Mouse (Mus musculus): ENCODE data around the gene Tssk2. TPM values are rescaled to one million over a fixed set of nuclear protein-coding genes. Genes with fewer than 3 reads are reported as not detected.

The Tssk2 gene
- polyA plus RNA-seq, 1 experiment from 2014 or later = not detected

- peaks cover 6% of the 10 kb centered on the region; the same call in 1 of the 2 replicates for H3K36me3 ChIP-seq (ENCODE audit: control insufficient read depth, insufficient read depth, low read length)
- no peaks in the 10 kb centered on the region; the same call in 1 of the 2 replicates for H3K4me1 ChIP-seq (replicated peaks; ENCODE audit: control insufficient read depth, insufficient read depth, low read length)
- no peak overlapping the region for H3K4me2 ChIP-seq (ENCODE audit: low read depth, low read length)
- H3K9ac ChIP-seq (ENCODE audit: low read length) = no peak overlapping the region
- 64% methylated on average over 5 of the region's 5 CpGs for WGBS
- H3K27ac ChIP-seq (ENCODE audit: low read length) = no peak overlapping the region
- no peaks in the 10 kb centered on the region for H3K27me3 ChIP-seq (ENCODE audit: control insufficient read depth, insufficient read depth, low read depth, low read length)
- no peaks in the 10 kb centered on the region for H3K9me3 ChIP-seq (ENCODE audit: control insufficient read depth, low read length)
- no peak for ATAC-seq (ENCODE audit: low read depth)
- H3K4me3 ChIP-seq (ENCODE audit: low read length) = no peak overlapping the region
Observed at GRCm38 (mm10) chr16:17871248-17871647, 27.2 kb upstream of the Tssk2 start.

- Histone ChIP-seq H3K9ac (ENCODE audit: low read length) (no peak overlapping the region), H3K36me3 (ENCODE audit: control insufficient read depth, insufficient read depth, low read length) (peaks cover 6% of the 10 kb centered on the region; the same call in 1 of the 2 replicates), H3K4me3 (ENCODE audit: low read length) (no peak overlapping the region), H3K27me3 (ENCODE audit: control insufficient read depth, insufficient read depth, low read depth, low read length) (no peaks in the 10 kb centered on the region), H3K4me2 (ENCODE audit: low read depth, low read length) (no peak overlapping the region), H3K27ac (ENCODE audit: low read length) (no peak overlapping the region), H3K9me3 (ENCODE audit: control insufficient read depth, low read length) (no peaks in the 10 kb centered on the region), H3K4me1 (replicated peaks; ENCODE audit: control insufficient read depth, insufficient read depth, low read length) (no peaks in the 10 kb centered on the region; the same call in 1 of the 2 replicates)
- 37% methylated on average over 4 of the region's 4 CpGs for WGBS
- no peak for ATAC-seq (ENCODE audit: low read depth)
Observed at GRCm38 (mm10) chr16:17872995-17873394, 25.4 kb upstream of the Tssk2 start.

GRCm38 (mm10) chr16:17875174-17875573 is 23.3 kb upstream of the Tssk2 start:
- peaks cover 6% of the 10 kb centered on the region; the same call in 1 of the 2 replicates for H3K36me3 ChIP-seq (ENCODE audit: control insufficient read depth, insufficient read depth, low read length)
- ATAC-seq (ENCODE audit: low read depth) = no peak
- no peak overlapping the region for H3K4me2 ChIP-seq (ENCODE audit: low read depth, low read length)
- no peaks in the 10 kb centered on the region; the same call in 1 of the 2 replicates for H3K4me1 ChIP-seq (replicated peaks; ENCODE audit: control insufficient read depth, insufficient read depth, low read length)
- no peak overlapping the region for H3K9ac ChIP-seq (ENCODE audit: low read length)
- no peak overlapping the region for H3K27ac ChIP-seq (ENCODE audit: low read length)
- no peaks in the 10 kb centered on the region for H3K27me3 ChIP-seq (ENCODE audit: control insufficient read depth, insufficient read depth, low read depth, low read length)
- H3K4me3 ChIP-seq (ENCODE audit: low read length) = no peak overlapping the region
- no peaks in the 10 kb centered on the region for H3K9me3 ChIP-seq (ENCODE audit: control insufficient read depth, low read length)
- WGBS = 72% methylated on average over 4 of the region's 4 CpGs

- Histone ChIP-seq H3K36me3 (ENCODE audit: control insufficient read depth, insufficient read depth, low read length) (peaks cover 5% of the 10 kb centered on the region; the same call in 1 of the 2 replicates), H3K4me1 (replicated peaks; ENCODE audit: control insufficient read depth, insufficient read depth, low read length) (no peaks in the 10 kb centered on the region; the same call in 1 of the 2 replicates), H3K4me3 (ENCODE audit: low read length) (no peak overlapping the region), H3K9ac (ENCODE audit: low read length) (no peak overlapping the region), H3K4me2 (ENCODE audit: low read depth, low read length) (no peak overlapping the region), H3K27ac (ENCODE audit: low read length) (no peak overlapping the region), H3K9me3 (ENCODE audit: control insufficient read depth, low read length) (no peaks in the 10 kb centered on the region), H3K27me3 (ENCODE audit: control insufficient read depth, insufficient read depth, low read depth, low read length) (no peaks in the 10 kb centered on the region)
- 90% methylated on average over 1 of the region's 1 CpGs for WGBS
- no peak for ATAC-seq (ENCODE audit: low read depth)
Observed at GRCm38 (mm10) chr16:17876096-17876495, 22.3 kb upstream of the Tssk2 start.

- Histone ChIP-seq H3K9ac (ENCODE audit: low read length) (no peak overlapping the region), H3K9me3 (ENCODE audit: control insufficient read depth, low read length) (no peaks in the 10 kb centered on the region), H3K36me3 (ENCODE audit: control insufficient read depth, insufficient read depth, low read length) (0 out of 2 replicates have a peak, but pooled peaks cover 1% of the 10 kb centered on the region), H3K4me1 (replicated peaks; ENCODE audit: control insufficient read depth, insufficient read depth, low read length) (peaks cover 4% of the 10 kb centered on the region; the same call in 1 of the 2 replicates), H3K27me3 (ENCODE audit: control insufficient read depth, insufficient read depth, low read depth, low read length) (no peaks in the 10 kb centered on the region), H3K27ac (ENCODE audit: low read length) (no peak overlapping the region), H3K4me2 (ENCODE audit: low read depth, low read length) (no peak overlapping the region), H3K4me3 (ENCODE audit: low read length) (no peak overlapping the region)
- ATAC-seq (ENCODE audit: low read depth) = no peak
- 89% methylated on average over 4 of the region's 4 CpGs for WGBS
Observed at GRCm38 (mm10) chr16:17879571-17879970, 18.9 kb upstream of the Tssk2 start.

- ATAC-seq (ENCODE audit: low read depth) = peak; percentile 49; the same call in 1 of the 2 replicates
- Histone ChIP-seq H3K27me3 (ENCODE audit: control insufficient read depth, insufficient read depth, low read depth, low read length) (no peaks in the 10 kb centered on the region), H3K4me3 (ENCODE audit: low read length) (no peak overlapping the region), H3K27ac (ENCODE audit: low read length) (no peak overlapping the region), H3K9me3 (ENCODE audit: control insufficient read depth, low read length) (no peaks in the 10 kb centered on the region), H3K9ac (ENCODE audit: low read length) (no peak overlapping the region), H3K4me1 (replicated peaks; ENCODE audit: control insufficient read depth, insufficient read depth, low read length) (peaks cover 4% of the 10 kb centered on the region; the same call in 1 of the 2 replicates), H3K36me3 (ENCODE audit: control insufficient read depth, insufficient read depth, low read length) (0 out of 2 replicates have a peak, but pooled peaks cover 3% of the 10 kb centered on the region), H3K4me2 (ENCODE audit: low read depth, low read length) (no peak overlapping the region)
Observed at GRCm38 (mm10) chr16:17882196-17882595, 16.2 kb upstream of the Tssk2 start.

GRCm38 (mm10) chr16:17884116-17884515 is 14.3 kb upstream of the Tssk2 start:
- Histone ChIP-seq H3K9me3 (ENCODE audit: control insufficient read depth, low read length) (no peaks in the 10 kb centered on the region), H3K36me3 (ENCODE audit: control insufficient read depth, insufficient read depth, low read length) (0 out of 2 replicates have a peak, but pooled peaks cover 3% of the 10 kb centered on the region), H3K27me3 (ENCODE audit: control insufficient read depth, insufficient read depth, low read depth, low read length) (no peaks in the 10 kb centered on the region), H3K4me2 (ENCODE audit: low read depth, low read length) (no peak overlapping the region), H3K27ac (ENCODE audit: low read length) (no peak overlapping the region), H3K4me3 (ENCODE audit: low read length) (no peak overlapping the region), H3K4me1 (replicated peaks; ENCODE audit: control insufficient read depth, insufficient read depth, low read length) (peaks cover 4% of the 10 kb centered on the region; the same call in 1 of the 2 replicates), H3K9ac (ENCODE audit: low read length) (no peak overlapping the region)
- 65% methylated on average over 6 of the region's 6 CpGs for WGBS
- ATAC-seq (ENCODE audit: low read depth) = no peak

- peak overlapping the region; percentile 72 for H3K4me3 ChIP-seq (ENCODE audit: low read length)
- peak overlapping the region; percentile 100 for H3K9ac ChIP-seq (ENCODE audit: low read length)
- no peaks in the 10 kb centered on the region for H3K36me3 ChIP-seq (ENCODE audit: control insufficient read depth, insufficient read depth, low read length)
- no peaks in the 10 kb centered on the region for H3K9me3 ChIP-seq (ENCODE audit: control insufficient read depth, low read length)
- no peak overlapping the region for H3K27ac ChIP-seq (ENCODE audit: low read length)
- no peaks in the 10 kb centered on the region for H3K27me3 ChIP-seq (ENCODE audit: control insufficient read depth, insufficient read depth, low read depth, low read length)
- H3K4me2 ChIP-seq (ENCODE audit: low read depth, low read length) = peak overlapping the region; percentile 55
- WGBS = 77% methylated on average over 6 of the region's 6 CpGs
- H3K4me1 ChIP-seq (replicated peaks; ENCODE audit: control insufficient read depth, insufficient read depth, low read length) = peaks cover 18% of the 10 kb centered on the region
- ATAC-seq (ENCODE audit: low read depth) = no peak
Observed at GRCm38 (mm10) chr16:17889689-17890341, 8.6 kb upstream of the Tssk2 start.

GRCm38 (mm10) chr16:17890342-17890727 is 8.1 kb upstream of the Tssk2 start:
- Histone ChIP-seq H3K27ac (ENCODE audit: low read length) (no peak overlapping the region), H3K36me3 (ENCODE audit: control insufficient read depth, insufficient read depth, low read length) (no peaks in the 10 kb centered on the region), H3K27me3 (ENCODE audit: control insufficient read depth, insufficient read depth, low read depth, low read length) (no peaks in the 10 kb centered on the region; the same call in 1 of the 2 replicates), H3K9me3 (ENCODE audit: control insufficient read depth, low read length) (no peaks in the 10 kb centered on the region), H3K4me1 (replicated peaks; ENCODE audit: control insufficient read depth, insufficient read depth, low read length) (peaks cover 18% of the 10 kb centered on the region), H3K4me2 (ENCODE audit: low read depth, low read length) (peak overlapping the region; percentile 55), H3K9ac (ENCODE audit: low read length) (peak overlapping the region; percentile 100), H3K4me3 (ENCODE audit: low read length) (peak overlapping the region; percentile 72)
- WGBS = 25% methylated on average over 2 of the region's 2 CpGs
- ATAC-seq (ENCODE audit: low read depth) = no peak

Data from lung, embryonic 16.5 days (tissue).